Mouse (Mus musculus): ENCODE measurements around the gene Gm9125. TPM values are rescaled to one million over a fixed set of nuclear protein-coding genes. Genes with fewer than 3 reads are reported as not detected.
"Not testable (repeated sequence)": the region's sequence is repeated elsewhere in the genome, so short reads cannot be mapped to it uniquely, and the experiment has no call there.

Gm9125 gene
- polyA plus RNA-seq (2016; fragmentation: Nextera tagmentation; extraction: Ambion mirVana) = not detected in 2 replicates

DNA sequence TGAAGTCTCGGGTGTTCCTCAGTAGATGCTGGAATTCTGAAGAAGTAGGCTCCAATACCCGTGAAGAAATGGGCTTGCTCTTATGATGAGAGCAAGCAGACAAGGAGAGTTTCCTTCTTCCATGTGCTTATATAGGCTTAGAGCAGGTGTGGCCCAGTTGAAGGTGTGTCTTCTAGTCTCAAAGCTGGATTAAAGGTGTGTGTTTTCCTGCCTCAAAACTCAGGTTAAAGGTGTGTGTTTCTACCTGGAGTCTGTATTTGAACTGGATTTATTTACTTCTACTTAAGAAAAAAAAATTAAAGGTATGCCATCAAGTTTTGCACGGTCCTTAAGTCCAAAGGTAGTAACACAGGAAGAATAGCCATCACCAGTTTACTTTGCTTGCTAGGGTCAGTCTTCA, at the start of gene Gm9125:
Gene Gm9125, minus strand, starts transcription at position 101 of the 400 bp plus-strand sequence.
- not testable (repeated sequence) for DNase-seq (ENCODE audit: low spot score); H3K4me1 ChIP-seq; H3K36me3 ChIP-seq (replicated peaks); H3K27me3 ChIP-seq (replicated peaks; ENCODE audit: low read depth, poor library complexity, severe bottlenecking); H3K4me3 ChIP-seq; H3K27ac ChIP-seq (replicated peaks); H3K9me3 ChIP-seq
- WGBS = 92% methylated on average over 2 of the region's 3 CpGs

- H3K27ac ChIP-seq (replicated peaks); H3K27me3 ChIP-seq (replicated peaks; ENCODE audit: low read depth, poor library complexity, severe bottlenecking); H3K36me3 ChIP-seq (replicated peaks); H3K4me3 ChIP-seq; DNase-seq (ENCODE audit: low spot score); H3K9me3 ChIP-seq; H3K4me1 ChIP-seq: not testable (repeated sequence)
- WGBS = 78% methylated on average over 1 of the region's 3 CpGs
Observed at GRCm38 (mm10) chr3:94072544-94072943, 17.9 kb upstream of the Gm9125 start, which contains the start of gene Gm10697. Gene Gm10697, minus strand, starts transcription at chr3:94072644.

GRCm38 (mm10) chr3:94049566-94050121, 5.0 kb downstream of the Gm9125 start:
- H3K27me3 ChIP-seq (replicated peaks; ENCODE audit: low read depth, poor library complexity, severe bottlenecking); H3K36me3 ChIP-seq (replicated peaks); H3K9me3 ChIP-seq; H3K27ac ChIP-seq (replicated peaks); DNase-seq (ENCODE audit: low spot score); H3K4me3 ChIP-seq; H3K4me1 ChIP-seq: not testable (repeated sequence)
- WGBS = 82% methylated on average over 1 of the region's 5 CpGs

DNA sequence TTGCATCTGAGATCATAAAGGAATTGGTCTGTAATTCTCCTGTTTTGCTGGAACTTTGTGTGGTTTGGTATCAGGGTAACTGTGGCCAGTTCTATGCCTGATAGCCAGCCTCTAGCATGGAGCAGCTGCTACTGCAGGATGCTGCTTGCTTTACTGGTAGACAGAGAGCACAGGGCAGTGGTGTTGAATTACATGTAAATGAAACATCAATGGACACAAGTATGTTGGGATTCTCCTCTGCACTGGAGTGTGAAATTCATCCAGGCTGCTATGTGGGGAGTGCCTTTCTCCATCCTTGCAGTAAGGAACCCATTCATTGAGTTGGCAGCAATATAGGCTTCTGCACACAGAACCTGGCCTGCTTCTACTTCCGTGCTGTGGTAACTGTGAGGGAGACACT, 16.4 kb downstream of the Gm9125 start:
- WGBS = 82% methylated on average over 1 of the region's 1 CpGs
- not testable (repeated sequence) for H3K4me1 ChIP-seq; H3K36me3 ChIP-seq (replicated peaks); H3K4me3 ChIP-seq; H3K9me3 ChIP-seq; H3K27ac ChIP-seq (replicated peaks); DNase-seq (ENCODE audit: low spot score); H3K27me3 ChIP-seq (replicated peaks; ENCODE audit: low read depth, poor library complexity, severe bottlenecking)

DNA sequence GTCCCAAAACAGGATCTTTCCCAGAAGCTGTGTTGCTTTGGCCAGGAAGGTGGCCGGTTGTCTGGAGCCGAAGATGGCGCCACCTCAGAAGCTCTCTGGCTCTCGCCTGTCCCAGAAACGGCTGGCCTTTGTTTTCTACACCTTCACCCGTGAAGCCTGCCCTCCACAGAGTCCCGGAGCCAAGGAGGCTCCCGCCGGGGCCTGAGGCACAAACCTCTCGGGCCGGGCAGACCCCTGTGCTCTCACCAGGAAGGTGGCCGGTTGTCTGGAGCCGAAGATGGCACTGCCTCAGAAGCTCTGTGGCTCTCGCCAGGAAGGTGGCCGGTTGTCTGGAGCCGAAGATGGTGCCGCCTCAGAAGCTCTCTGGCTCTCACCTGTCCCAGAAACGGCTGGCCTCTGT, 20.3 kb downstream of the Gm9125 start:
- H3K4me1 ChIP-seq; H3K27me3 ChIP-seq (replicated peaks; ENCODE audit: low read depth, poor library complexity, severe bottlenecking); H3K4me3 ChIP-seq; H3K36me3 ChIP-seq (replicated peaks); H3K27ac ChIP-seq (replicated peaks); DNase-seq (ENCODE audit: low spot score); H3K9me3 ChIP-seq: not testable (repeated sequence)
- 94% methylated on average over 18 of the region's 18 CpGs for WGBS

Other genes with a start within 250 kb of the Gm9125 start
- not detected in 2 replicates for gene Tdpoz3, start 228.9 kb downstream of the Gm9125 start, polyA plus RNA-seq (2016; fragmentation: Nextera tagmentation; extraction: Ambion mirVana)
- not detected in 2 replicates for gene Gm9117, start 111.3 kb downstream of the Gm9125 start, polyA plus RNA-seq (2016; fragmentation: Nextera tagmentation; extraction: Ambion mirVana)
- gene Tdpoz5, start 93.6 kb downstream of the Gm9125 start, polyA plus RNA-seq (2016; fragmentation: Nextera tagmentation; extraction: Ambion mirVana) = not detected in 2 replicates
- gene Gm10697, start 17.8 kb upstream of the Gm9125 start, polyA plus RNA-seq (2016; fragmentation: Nextera tagmentation; extraction: Ambion mirVana) = not detected in 2 replicates
- gene Gm10696, start 123.3 kb upstream of the Gm9125 start, polyA plus RNA-seq (2016; fragmentation: Nextera tagmentation; extraction: Ambion mirVana) = not detected in 2 replicates
- gene Gm5286, start 141.8 kb upstream of the Gm9125 start, polyA plus RNA-seq (2016; fragmentation: Nextera tagmentation; extraction: Ambion mirVana) = not detected in 2 replicates
- gene Gm4778, start 209.2 kb upstream of the Gm9125 start, polyA plus RNA-seq (2016; fragmentation: Nextera tagmentation; extraction: Ambion mirVana) = not detected in 2 replicates